Mouse (Mus musculus) MEL (cell line): ENCODE results near the gene Plcb1. TPM values are rescaled to one million over a fixed set of nuclear protein-coding genes. Genes with fewer than 3 reads are reported as not detected.

ENCODE experiments used
- DNase-seq: peaks from one replicate; pipeline ENCODE4 v3.0.0; 2011; ENCODE audit warnings: low read depth, low spot score
- H3K27ac ChIP-seq: 2 replicates; pipeline ENCODE4 v1.5.1; 2012; ENCODE audit warnings: low read depth, mild to moderate bottlenecking, control low read depth, low read length, moderate library complexity; ENCODE audit not compliant: control insufficient read depth
- H3K27me3 ChIP-seq, 2 experiments: fragments of 150-350 bp in 1 of 2; sonication (generic) in 1 of 2; 2 replicates each; pipeline ENCODE4 v1.6.1; 2012; ENCODE audit warnings: low read length in 2 of 2, mild to moderate bottlenecking in 2 of 2, improper control_type of control experiment in 1 of 2, moderate library complexity in 1 of 2; ENCODE audit not compliant: insufficient read depth in 2 of 2, control insufficient read depth in 1 of 2
- H3K36me3 ChIP-seq, 2 experiments: 2 replicates each; pipeline ENCODE4 v1.6.1; 2012 to 2014; ENCODE audit warnings: low read length in 2 of 2, improper control_type of control experiment in 1 of 2, inconsistent platforms in 1 of 2, mild to moderate bottlenecking in 1 of 2; ENCODE audit not compliant: insufficient read depth in 2 of 2, control insufficient read depth in 1 of 2
- H3K4me1 ChIP-seq, 2 experiments: fragments of 150-350 bp in 1 of 2; sonication (generic) in 1 of 2; 2 replicates each; pipeline ENCODE4 v1.6.1; 2012; ENCODE audit warnings: low read length in 2 of 2, improper control_type of control experiment in 1 of 2, mild to moderate bottlenecking in 1 of 2; ENCODE audit not compliant: insufficient read depth in 2 of 2, control insufficient read depth in 1 of 2
- H3K4me3 ChIP-seq, 2 experiments: fragments of 150-350 bp in 1 of 2; sonication (generic) in 1 of 2; 2 replicates each; pipeline ENCODE4 v1.5.1; 2012; ENCODE audit warnings: low read depth in 2 of 2, low read length in 2 of 2, mild to moderate bottlenecking in 2 of 2, moderate library complexity in 2 of 2, control low read depth in 1 of 2, improper control_type of control experiment in 1 of 2; ENCODE audit not compliant: control insufficient read depth in 1 of 2, insufficient read depth in 1 of 2
- H3K79me2 ChIP-seq: 2 replicates; pipeline ENCODE4 v1.6.1; 2012; ENCODE audit warnings: mild to moderate bottlenecking, low read length, moderate library complexity; ENCODE audit not compliant: control insufficient read depth, poor library complexity, insufficient read depth
- H3K9ac ChIP-seq: 2 replicates; pipeline ENCODE4 v1.6.1; 2012; ENCODE audit warnings: low read depth, mild to moderate bottlenecking, control low read depth, low read length, moderate library complexity; ENCODE audit not compliant: control insufficient read depth, poor library complexity, severe bottlenecking
- H3K9me3 ChIP-seq: fragments of 150-350 bp; sonication (generic); replicated peaks from 2 replicates; pipeline ENCODE4 v1.6.1; 2012; ENCODE audit warnings: mild to moderate bottlenecking, low read length, improper control_type of control experiment, moderate library complexity; ENCODE audit not compliant: insufficient read depth
- BHLHE40 ChIP-seq: IDR thresholded peaks from 2 replicates; pipeline ENCODE4 v1.6.1; 2012; ENCODE audit warnings: low read depth, mild to moderate bottlenecking, inconsistent platforms, low read length, improper control_type of control experiment, borderline replicate concordance
- CTCF ChIP-seq, 3 experiments: IDR thresholded peaks in 2 of 3; conservative IDR thresholded peaks in 1 of 3; 2 replicates each; pipeline ENCODE4 v1.5.1; 2011 to 2012; ENCODE audit warnings: low read length in 3 of 3, low read depth in 2 of 3, mild to moderate bottlenecking in 2 of 3, improper control_type of control experiment in 1 of 3, inconsistent platforms in 1 of 3, mixed read lengths in 1 of 3, moderate library complexity in 1 of 3; ENCODE audit not compliant: control insufficient read depth in 1 of 3, insufficient read depth in 1 of 3, poor library complexity in 1 of 3, severe bottlenecking in 1 of 3
- ELF1 ChIP-seq: IDR thresholded peaks from 2 replicates; pipeline ENCODE4 v1.6.1; 2014; ENCODE audit warnings: low read depth, mild to moderate bottlenecking, inconsistent platforms, low read length, improper control_type of control experiment, moderate library complexity
- GATA1 ChIP-seq: IDR thresholded peaks from 2 replicates; pipeline ENCODE4 v1.6.1; 2011; ENCODE audit warnings: low read depth, low read length, improper control_type of control experiment
- MAX ChIP-seq: IDR thresholded peaks from 2 replicates; pipeline ENCODE4 v1.6.1; 2011; ENCODE audit warnings: low read length, improper control_type of control experiment
- MAZ ChIP-seq: IDR thresholded peaks from 2 replicates; pipeline ENCODE4 v1.6.1; 2012; ENCODE audit warnings: low read depth, mild to moderate bottlenecking, inconsistent platforms, low read length, improper control_type of control experiment
- MEF2A ChIP-seq: IDR thresholded peaks from 2 replicates; pipeline ENCODE4 v1.6.1; 2014; ENCODE audit warnings: low read depth, mild to moderate bottlenecking, inconsistent platforms, low read length, improper control_type of control experiment; ENCODE audit not compliant: poor library complexity, insufficient replicate concordance, severe bottlenecking; ENCODE audit errors: extremely low read depth
- MXI1 ChIP-seq: IDR thresholded peaks from 2 replicates; pipeline ENCODE4 v1.6.1; 2011; ENCODE audit warnings: mild to moderate bottlenecking, low read depth, low read length, improper control_type of control experiment
- MYC ChIP-seq: IDR thresholded peaks from 2 replicates; pipeline ENCODE4 v1.6.1; 2011; ENCODE audit warnings: low read depth, mild to moderate bottlenecking, low read length, improper control_type of control experiment, moderate library complexity
- NELFE ChIP-seq: IDR thresholded peaks from 2 replicates; pipeline ENCODE4 v1.6.1; 2011; ENCODE audit warnings: low read depth, low read length, improper control_type of control experiment
- POLR2AphosphoS5 ChIP-seq: IDR thresholded peaks from 2 replicates; pipeline ENCODE4 v1.6.1; 2012; ENCODE audit warnings: low read depth, borderline replicate concordance, mild to moderate bottlenecking, inconsistent platforms, low read length, moderate library complexity, mixed read lengths
- RAD21 ChIP-seq: IDR thresholded peaks from 2 replicates; pipeline ENCODE4 v1.6.1; 2011; ENCODE audit warnings: mild to moderate bottlenecking, low read depth, low read length, improper control_type of control experiment
- USF1 ChIP-seq: IDR thresholded peaks from 2 replicates; pipeline ENCODE4 v1.6.1; 2014; ENCODE audit warnings: low read depth, mild to moderate bottlenecking, inconsistent platforms, low read length, improper control_type of control experiment, moderate library complexity
- USF2 ChIP-seq, 2 experiments: IDR thresholded peaks; 2 replicates each; pipeline ENCODE4 v1.6.1; 2011 to 2012; ENCODE audit warnings: improper control_type of control experiment in 2 of 2, low read length in 2 of 2, borderline replicate concordance in 1 of 2, inconsistent platforms in 1 of 2, low read depth in 1 of 2, mild to moderate bottlenecking in 1 of 2; ENCODE audit not compliant: insufficient read depth in 1 of 2
- ZC3H11A ChIP-seq: IDR thresholded peaks from 2 replicates; pipeline ENCODE4 v1.6.1; 2012; ENCODE audit warnings: low read depth, mild to moderate bottlenecking, inconsistent platforms, low read length, improper control_type of control experiment
- ZKSCAN1 ChIP-seq: IDR thresholded peaks from 2 replicates; pipeline ENCODE4 v1.6.1; 2012; ENCODE audit warnings: low read depth, mild to moderate bottlenecking, inconsistent platforms, low read length, improper control_type of control experiment, moderate library complexity
- ZMIZ1 ChIP-seq: IDR thresholded peaks from 2 replicates; pipeline ENCODE4 v1.6.1; 2012; ENCODE audit warnings: low read depth, mild to moderate bottlenecking, inconsistent platforms, low read length, improper control_type of control experiment, moderate library complexity
- ZNF384 ChIP-seq: IDR thresholded peaks from 2 replicates; pipeline ENCODE4 v1.6.1; 2012; ENCODE audit warnings: low read depth, mild to moderate bottlenecking, inconsistent platforms, low read length, improper control_type of control experiment
- polyA plus RNA-seq, 2 experiments: library from polyadenylated mRNA; stranded (reverse) in 1 of 2; unstranded in 1 of 2; fragments of >175 nt in 1 of 2; fragments of >200 nt in 1 of 2; gene quantifications; 2 replicates each; pipeline versions ENCODE4 v1.2.1 to v1.2.4; 2012; ENCODE audit warnings: low replicate concordance in 2 of 2, low read depth in 1 of 2; ENCODE audit not compliant: insufficient read length in 2 of 2, insufficient read depth in 1 of 2, missing spikeins in 1 of 2
- total RNA-seq: library from RNA; depleted of rRNA; stranded (reverse); fragments of 300-350 nt; gene quantifications from 2 replicates; pipeline ENCODE4 v1.2.3, GENCODE M21; 2012

Gene Plcb1
- total and polyA plus RNA-seq, 3 experiments: not detected

DNA sequence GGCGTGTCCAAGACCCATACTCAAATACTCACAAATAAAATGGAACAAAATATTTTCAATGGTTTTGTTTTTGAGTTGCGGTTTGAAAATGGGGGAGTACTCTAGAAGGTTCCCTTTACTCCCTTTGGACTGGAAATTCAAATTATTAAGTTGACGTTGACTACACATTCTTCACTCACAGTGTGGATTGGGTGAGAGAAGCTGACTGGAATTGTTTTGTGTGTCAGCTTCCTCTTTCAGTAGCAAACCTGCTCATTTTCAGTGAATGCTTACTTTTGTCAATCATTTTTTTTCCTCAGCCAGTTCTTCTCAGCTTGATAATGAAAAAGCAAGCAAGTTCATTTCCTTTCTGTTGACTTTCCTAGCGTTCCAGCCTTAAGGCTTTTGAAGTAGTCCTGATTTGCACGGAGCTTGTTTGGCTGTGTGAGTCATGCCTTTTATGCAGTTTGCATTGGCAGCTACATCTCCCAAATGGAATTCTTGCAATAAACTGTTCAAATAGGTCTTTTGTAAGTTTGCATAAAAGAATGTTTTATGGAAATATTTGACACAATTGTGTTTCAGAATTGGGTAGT lies 306.8 kb downstream of the Plcb1 start:
- no peak for DNase-seq
- Histone ChIP-seq H3K4me1 (no peaks in the 10 kb centered on the region), H3K79me2 (no peaks in the 10 kb centered on the region), H3K27ac (no peak overlapping the region), H3K36me3 (no peaks in the 10 kb centered on the region), H3K4me3 (no peak overlapping the region), H3K9ac (no peak overlapping the region), H3K27me3 (no peaks in the 10 kb centered on the region), H3K9me3 (no peaks in the 10 kb centered on the region)
- TF ChIP-seq ZKSCAN1 (no peak), BHLHE40 (no peak), USF1 (no peak), ZNF384 (no peak), GATA1 (no peak), RAD21 (no peak), MXI1 (no peak), POLR2AphosphoS5 (no peak)

DNA sequence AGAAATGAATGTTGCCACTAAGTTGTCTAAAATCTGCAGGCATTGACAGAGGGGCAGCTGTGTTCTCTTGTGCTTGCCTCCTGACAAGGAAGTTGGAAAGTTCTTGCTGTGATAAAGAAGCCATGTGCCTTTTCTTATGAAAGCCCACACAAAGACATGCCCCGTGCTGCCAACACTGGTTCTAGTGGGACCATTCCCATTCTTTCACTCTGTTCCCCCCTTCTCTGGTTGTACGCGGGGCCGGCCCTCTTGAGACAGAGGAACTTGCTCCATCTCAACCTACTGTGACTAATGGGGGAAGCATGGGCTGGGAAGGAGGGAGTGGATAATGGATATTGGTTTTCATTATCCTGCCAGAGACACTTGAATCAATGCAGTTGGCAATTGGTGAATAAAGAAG lies 315.4 kb downstream of the Plcb1 start:
- TF ChIP-seq NELFE: no peak
- no peak for TF ChIP-seq GATA1
- TF ChIP-seq ELF1: no peak
- no peak for TF ChIP-seq MEF2A
- TF ChIP-seq USF1: no peak
- TF ChIP-seq MAZ: no peak
- TF ChIP-seq MAX: no peak
- no peak for TF ChIP-seq ZNF384
- no peak for TF ChIP-seq POLR2AphosphoS5
- TF ChIP-seq CTCF (IDR thresholded peaks at IDR 0.05 in 2 of 3, conservative IDR thresholded peaks at IDR 0.05 in 1 of 3; ENCODE audit: control insufficient read depth in 1 of 3, insufficient read depth in 1 of 3, low read depth in 2 of 3, low read length in 3 of 3, poor library complexity in 1 of 3, severe bottlenecking in 1 of 3): no peak
- TF ChIP-seq RAD21: no peak
- TF ChIP-seq ZMIZ1: no peak
- no peak for TF ChIP-seq MYC
- no peak for TF ChIP-seq ZC3H11A
- no peak for TF ChIP-seq USF2 (IDR thresholded peaks at IDR 0.05; ENCODE audit: borderline replicate concordance in 1 of 2, insufficient read depth in 1 of 2, low read depth in 1 of 2, low read length in 2 of 2)
- H3K4me3 ChIP-seq: no peak overlapping the region
- H3K4me1 ChIP-seq: no peaks in the 10 kb centered on the region
- no peak overlapping the region for H3K9ac ChIP-seq
- no peaks in the 10 kb centered on the region for H3K27me3 ChIP-seq
- no peaks in the 10 kb centered on the region for H3K79me2 ChIP-seq
- DNase-seq: no peak
- H3K36me3 ChIP-seq: no peaks in the 10 kb centered on the region
- H3K27ac ChIP-seq: no peak overlapping the region
- no peaks in the 10 kb centered on the region for H3K9me3 ChIP-seq
